Mouse (Mus musculus): ENCODE measurements around the gene Zdbf2. TPM values are rescaled to one million over a fixed set of nuclear protein-coding genes. Genes with fewer than 3 reads are reported as not detected.
"Not testable (repeated sequence)": the region's sequence is repeated elsewhere in the genome, so short reads cannot be mapped to it uniquely, and the experiment has no call there.

The Zdbf2 gene
- polyA plus RNA-seq, 1 experiment: under 0.01 TPM

- H3K36me3 ChIP-seq (ENCODE audit: control insufficient read depth, insufficient read depth): no peaks in the 10 kb centered on the region
- H3K79me2 ChIP-seq (ENCODE audit: control insufficient read depth, insufficient read depth): no peaks in the 10 kb centered on the region
- no peak overlapping the region for H3K4me2 ChIP-seq (ENCODE audit: low read depth)
- TF ChIP-seq TCF3 (IDR thresholded peaks at IDR 0.05; ENCODE audit: insufficient read length, low read depth) (no peak), MYOG (IDR thresholded peaks at IDR 0.05; ENCODE audit: control insufficient read depth in 1 of 3, insufficient read depth in 1 of 3, insufficient read length in 2 of 3, low read depth in 2 of 3) (no peak), MYOD1 (IDR thresholded peaks at IDR 0.05; ENCODE audit: control insufficient read depth in 1 of 3, insufficient read length in 2 of 3, low read depth in 2 of 3) (no peak), USF1 (IDR thresholded peaks at IDR 0.05; ENCODE audit: low read depth) (no peak), POLR2AphosphoS2 (IDR thresholded peaks at IDR 0.05; ENCODE audit: insufficient read length, low read depth) (no peak), SRF (IDR thresholded peaks at IDR 0.05; ENCODE audit: control insufficient read depth, insufficient read length, low read depth) (no peak), CEBPB (IDR thresholded peaks at IDR 0.05; ENCODE audit: insufficient read depth, poor library complexity, severe bottlenecking) (no peak), E2F4 (IDR thresholded peaks at IDR 0.05; ENCODE audit: insufficient read depth) (no peak), MAX (IDR thresholded peaks at IDR 0.05; ENCODE audit: low read depth) (no peak), POLR2A (IDR thresholded peaks at IDR 0.05; ENCODE audit: insufficient read length, low read depth) (no peak), REST (IDR thresholded peaks at IDR 0.05; ENCODE audit: insufficient read depth, insufficient read length) (no peak)
- H3K4me3 ChIP-seq: no peak overlapping the region
- H3ac ChIP-seq (ENCODE audit: control insufficient read depth, insufficient read length): no peak overlapping the region
- H3K27me3 ChIP-seq (ENCODE audit: control insufficient read depth, insufficient read depth, insufficient read length): peaks cover 20% of the 10 kb centered on the region
Observed at GRCm38 (mm10) chr1:63278106-63278505, 5.0 kb downstream of the Zdbf2 start.

- no peak overlapping the region for H3K4me2 ChIP-seq (ENCODE audit: low read depth)
Observed at GRCm38 (mm10) chr1:63293965-63294364, 20.9 kb downstream of the Zdbf2 start.

DNA sequence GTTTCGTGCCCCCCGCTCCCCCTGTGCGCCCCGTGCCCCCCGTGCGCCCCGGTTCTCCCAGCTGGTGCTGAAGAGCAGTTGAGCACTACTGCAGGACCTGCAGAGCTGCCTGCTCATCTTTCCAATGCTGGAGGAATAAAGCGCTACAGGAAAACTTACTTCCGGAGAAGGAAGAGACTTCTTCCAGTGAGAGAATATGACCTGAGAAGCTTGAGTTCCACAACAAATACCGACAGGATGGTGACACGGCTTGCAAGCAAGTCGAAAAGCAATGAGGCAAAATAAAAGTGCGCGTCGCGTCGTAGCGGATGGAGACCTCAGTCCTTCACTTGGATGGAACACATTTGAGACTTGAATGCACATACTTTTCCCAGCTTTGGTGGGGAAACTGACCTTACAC, 36.6 kb downstream of the Zdbf2 start:
- H3K79me2 ChIP-seq (ENCODE audit: control insufficient read depth, insufficient read depth): no peaks in the 10 kb centered on the region
- no peak overlapping the region for H3ac ChIP-seq (ENCODE audit: control insufficient read depth, insufficient read length)
- H3K36me3 ChIP-seq (ENCODE audit: control insufficient read depth, insufficient read depth): no peaks in the 10 kb centered on the region
- TF ChIP-seq POLR2AphosphoS2 (IDR thresholded peaks at IDR 0.05; ENCODE audit: insufficient read length, low read depth): no peak
- no peak for TF ChIP-seq POLR2A (IDR thresholded peaks at IDR 0.05; ENCODE audit: insufficient read length, low read depth)
- TF ChIP-seq USF1 (IDR thresholded peaks at IDR 0.05; ENCODE audit: low read depth): no peak
- TF ChIP-seq MAX (IDR thresholded peaks at IDR 0.05; ENCODE audit: low read depth): no peak
- TF ChIP-seq CEBPB (IDR thresholded peaks at IDR 0.05; ENCODE audit: insufficient read depth, poor library complexity, severe bottlenecking): no peak
- no peak for TF ChIP-seq MYOG (IDR thresholded peaks at IDR 0.05; ENCODE audit: control insufficient read depth in 1 of 3, insufficient read depth in 1 of 3, insufficient read length in 2 of 3, low read depth in 2 of 3)
- TF ChIP-seq TCF12 (IDR thresholded peaks at IDR 0.05; ENCODE audit: insufficient read depth, poor library complexity, severe bottlenecking): no peak
- no peak for TF ChIP-seq MYOD1 (IDR thresholded peaks at IDR 0.05; ENCODE audit: control insufficient read depth in 1 of 3, insufficient read length in 2 of 3, low read depth in 2 of 3)
- TF ChIP-seq TCF3 (IDR thresholded peaks at IDR 0.05; ENCODE audit: insufficient read length, low read depth): no peak
- no peak overlapping the region for H3K4me2 ChIP-seq (ENCODE audit: low read depth)
- H3K27me3 ChIP-seq (ENCODE audit: control insufficient read depth, insufficient read depth, insufficient read length): peaks cover 3% of the 10 kb centered on the region
- no peak overlapping the region for H3K4me3 ChIP-seq

More at GRCm38 (mm10) chr1:63293965-63294364, 20.9 kb downstream of the Zdbf2 start:
- H3K27me3 ChIP-seq (ENCODE audit: control insufficient read depth, insufficient read depth, insufficient read length): no peaks in the 10 kb centered on the region
- TF ChIP-seq CEBPB (IDR thresholded peaks at IDR 0.05; ENCODE audit: insufficient read depth, poor library complexity, severe bottlenecking) (no peak), E2F4 (IDR thresholded peaks at IDR 0.05; ENCODE audit: insufficient read depth) (no peak), TCF12 (IDR thresholded peaks at IDR 0.05; ENCODE audit: insufficient read depth, poor library complexity, severe bottlenecking) (no peak), POLR2A (IDR thresholded peaks at IDR 0.05; ENCODE audit: insufficient read length, low read depth) (no peak), USF1 (IDR thresholded peaks at IDR 0.05; ENCODE audit: low read depth) (no peak), MYOD1 (IDR thresholded peaks at IDR 0.05; ENCODE audit: control insufficient read depth in 1 of 3, insufficient read length in 2 of 3, low read depth in 2 of 3) (no peak), POLR2AphosphoS2 (IDR thresholded peaks at IDR 0.05; ENCODE audit: insufficient read length, low read depth) (no peak), MYOG (IDR thresholded peaks at IDR 0.05; ENCODE audit: control insufficient read depth in 1 of 3, insufficient read depth in 1 of 3, insufficient read length in 2 of 3, low read depth in 2 of 3) (no peak), REST (IDR thresholded peaks at IDR 0.05; ENCODE audit: insufficient read depth, insufficient read length) (no peak), MAX (IDR thresholded peaks at IDR 0.05; ENCODE audit: low read depth) (no peak), TCF3 (IDR thresholded peaks at IDR 0.05; ENCODE audit: insufficient read length, low read depth) (no peak), SRF (IDR thresholded peaks at IDR 0.05; ENCODE audit: control insufficient read depth, insufficient read length, low read depth) (no peak)
- no peak overlapping the region for H3K4me3 ChIP-seq
- H3ac ChIP-seq (ENCODE audit: control insufficient read depth, insufficient read length): no peak overlapping the region
- H3K79me2 ChIP-seq (ENCODE audit: control insufficient read depth, insufficient read depth): no peaks in the 10 kb centered on the region
- H3K36me3 ChIP-seq (ENCODE audit: control insufficient read depth, insufficient read depth): no peaks in the 10 kb centered on the region

GRCm38 (mm10) chr1:63323565-63324132, 50.6 kb downstream of the Zdbf2 start:
- not testable (repeated sequence) for H3K79me2 ChIP-seq (ENCODE audit: control insufficient read depth, insufficient read depth); H3K27me3 ChIP-seq (ENCODE audit: control insufficient read depth, insufficient read depth, insufficient read length); H3K36me3 ChIP-seq (ENCODE audit: control insufficient read depth, insufficient read depth); H3K4me3 ChIP-seq; H3ac ChIP-seq (ENCODE audit: control insufficient read depth, insufficient read length); H3K4me2 ChIP-seq (ENCODE audit: low read depth)

Other genes starting within 250 kb of the Zdbf2 start
- gene Ino80d, start 158.6 kb upstream of the Zdbf2 start, polyA plus RNA-seq (2012; fragmentation: generic; extraction: Trizol): 1.7 TPM
- gene Eef1b2, start 96.4 kb upstream of the Zdbf2 start, polyA plus RNA-seq (2012; fragmentation: generic; extraction: Trizol): 1,523 TPM
- 58.8 TPM for gene Ndufs1, start 96.4 kb upstream of the Zdbf2 start, polyA plus RNA-seq (2012; fragmentation: generic; extraction: Trizol)
- 0.02 TPM for gene Gpr1, start 58.7 kb upstream of the Zdbf2 start, polyA plus RNA-seq (2012; fragmentation: generic; extraction: Trizol)
- gene Adam23, start 172.6 kb downstream of the Zdbf2 start, polyA plus RNA-seq (2012; fragmentation: generic; extraction: Trizol): 0.43 TPM